Mouse (Mus musculus) heart, adult 2 months (tissue): Measurements from ENCODE around the gene Gm42742. TPM values are rescaled to one million over a fixed set of nuclear protein-coding genes. Genes with fewer than 3 reads are reported as not detected.
A peak's percentile ranks its signal among the peaks of the same experiment; 100 is the strongest.

ENCODE experiments used
- DNase-seq, 2 experiments: peaks; one replicate each; pipeline ENCODE4 v3.0.0; 2021
- H3K27ac ChIP-seq: fragments of 200-600 bp; 2 replicates; pipeline ENCODE4 v1.8.1; 2022
- H3K27me3 ChIP-seq: fragments of 200-500 bp; 2 replicates; pipeline ENCODE4 v1.6.1; 2012; ENCODE audit warnings: mild to moderate bottlenecking, low read length, inconsistent platforms, mixed read lengths; ENCODE audit not compliant: control insufficient read depth, insufficient read depth
- H3K36me3 ChIP-seq: fragments of 200-500 bp; 2 replicates; pipeline ENCODE4 v1.6.1; 2012; ENCODE audit warnings: low read length, inconsistent platforms; ENCODE audit not compliant: control insufficient read depth, insufficient read depth
- H3K4me1 ChIP-seq: fragments of 200-500 bp; 2 replicates; pipeline ENCODE4 v1.6.1; 2011; ENCODE audit warnings: low read length; ENCODE audit not compliant: control insufficient read depth, insufficient read depth
- H3K4me3 ChIP-seq: fragments of 200-600 bp; 2 replicates; pipeline ENCODE4 v1.8.1; 2022
- H3K79me2 ChIP-seq: fragments of 200-500 bp; replicated peaks from 2 replicates; pipeline ENCODE4 v1.6.1; 2012; ENCODE audit warnings: mild to moderate bottlenecking, inconsistent platforms, low read length, moderate library complexity, mixed read lengths; ENCODE audit not compliant: control insufficient read depth, insufficient read depth
- H3K9ac ChIP-seq: fragments of 200-500 bp; 2 replicates; pipeline ENCODE4 v1.6.1; 2012; ENCODE audit warnings: low read depth, mild to moderate bottlenecking, control low read depth, inconsistent platforms, low read length, mixed read lengths
- CTCF ChIP-seq: fragments of 200-600 bp; IDR thresholded peaks from 2 replicates; pipeline ENCODE4 v1.8.1; 2022; ENCODE audit warnings: antibody characterized with exemption, mild to moderate bottlenecking, moderate library complexity
- EP300 ChIP-seq: fragments of 200-500 bp; IDR thresholded peaks from 2 replicates; pipeline ENCODE4 v1.6.1; 2011; ENCODE audit warnings: low read depth, low read length, control low read depth; ENCODE audit not compliant: insufficient read depth
- POLR2A ChIP-seq: fragments of 200-500 bp; IDR thresholded peaks from 2 replicates; pipeline ENCODE4 v1.6.1; 2011; ENCODE audit warnings: mild to moderate bottlenecking, low read depth, low read length, control low read depth; ENCODE audit not compliant: insufficient read depth
- whole genome bisulfite sequencing: fragments of 180-500 bp; shearing (Covaris S2); methylation state at CpG from one replicate; pipeline ENCODE4 v1.1.7; 2018; 5-methylcytosine and 5-hydroxymethylcytosine counted together
- intact Hi-C: fragments of 180-260 bp; cut with DNase I; formaldehyde crosslinking; loops from one replicate; pipeline ENCODE4 v1.15.1; 2025
- polyA plus RNA-seq: library from polyadenylated mRNA; depleted of rRNA; stranded (reverse); fragments of >200 nt; gene quantifications from 2 replicates; pipeline ENCODE4 v1.2.3, GENCODE M21; 2012
- total RNA-seq, 2 experiments: library from RNA; stranded (reverse); gene quantifications; 2 replicates each; pipeline ENCODE4 v1.2.3; 2021

Gene Gm42742
- total and polyA plus RNA-seq, 3 experiments: 15.9 to 25.8 (median 21.7) TPM

DNA sequence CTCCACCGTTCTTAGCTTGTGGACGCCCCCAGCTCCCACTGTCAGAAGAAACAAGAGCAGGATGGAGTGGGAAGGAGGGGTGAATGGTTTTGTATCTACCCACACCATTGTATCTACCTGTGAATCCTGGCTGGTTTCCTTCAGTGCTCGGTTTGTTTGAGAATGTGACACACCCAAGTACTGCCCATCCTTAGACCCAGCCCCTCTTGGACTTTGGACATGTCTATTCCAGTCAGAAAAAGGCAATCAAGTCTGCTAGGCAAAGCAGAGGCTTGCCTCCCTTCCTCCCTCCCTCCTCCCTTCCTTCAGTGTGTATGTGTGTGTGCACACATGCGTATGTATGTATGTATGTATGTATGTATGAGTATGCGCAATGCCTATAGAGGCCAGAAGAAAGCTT is 17.3 kb downstream of the Gm42742 start:
- intact Hi-C loops: no loop called here
- Histone ChIP-seq H3K4me3 (no peak overlapping the region), H3K36me3 (peaks cover 4% of the 10 kb centered on the region; the same call in 1 of the 2 replicates), H3K27me3 (no peaks in the 10 kb centered on the region), H3K79me2 (no peaks in the 10 kb centered on the region), H3K4me1 (peaks cover 8% of the 10 kb centered on the region), H3K9ac (no peak overlapping the region), H3K27ac (no peak overlapping the region)
- TF ChIP-seq CTCF: no peak
- TF ChIP-seq POLR2A: no peak
- TF ChIP-seq EP300: no peak
- no peak for DNase-seq
- 76% methylated on average over 5 of the region's 5 CpGs for WGBS

DNA sequence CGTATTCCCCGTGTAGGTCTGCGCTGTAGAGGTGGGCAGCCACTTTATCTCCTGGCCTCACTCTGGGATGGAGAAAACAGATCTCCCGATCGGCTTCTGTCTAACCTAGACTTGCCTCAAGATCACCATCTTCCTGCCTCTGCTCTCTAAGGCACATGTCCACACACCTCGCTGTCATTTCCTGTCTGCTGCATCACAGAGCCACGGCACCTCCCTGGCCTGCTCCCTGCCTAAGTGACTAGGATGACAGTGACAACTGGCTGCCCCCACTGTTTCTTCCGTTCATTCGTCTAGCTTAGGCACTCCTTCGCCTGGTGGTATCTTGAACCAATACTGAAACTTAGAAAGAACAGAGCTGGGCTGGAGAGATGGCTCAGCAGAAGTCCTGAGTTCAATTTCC is 21.3 kb downstream of the Gm42742 start:
- WGBS: 62% methylated on average over 10 of the region's 10 CpGs
- TF ChIP-seq CTCF: no peak
- TF ChIP-seq EP300: no peak
- no peak for TF ChIP-seq POLR2A
- intact Hi-C loops: no loop called here
- H3K27me3 ChIP-seq: no peaks in the 10 kb centered on the region
- H3K4me1 ChIP-seq: no peaks in the 10 kb centered on the region; the same call in 1 of the 2 replicates
- DNase-seq: no peak
- H3K4me3 ChIP-seq: no peak overlapping the region
- H3K27ac ChIP-seq: no peak overlapping the region
- H3K79me2 ChIP-seq: no peaks in the 10 kb centered on the region
- H3K36me3 ChIP-seq: no peaks in the 10 kb centered on the region
- no peak overlapping the region for H3K9ac ChIP-seq

DNA sequence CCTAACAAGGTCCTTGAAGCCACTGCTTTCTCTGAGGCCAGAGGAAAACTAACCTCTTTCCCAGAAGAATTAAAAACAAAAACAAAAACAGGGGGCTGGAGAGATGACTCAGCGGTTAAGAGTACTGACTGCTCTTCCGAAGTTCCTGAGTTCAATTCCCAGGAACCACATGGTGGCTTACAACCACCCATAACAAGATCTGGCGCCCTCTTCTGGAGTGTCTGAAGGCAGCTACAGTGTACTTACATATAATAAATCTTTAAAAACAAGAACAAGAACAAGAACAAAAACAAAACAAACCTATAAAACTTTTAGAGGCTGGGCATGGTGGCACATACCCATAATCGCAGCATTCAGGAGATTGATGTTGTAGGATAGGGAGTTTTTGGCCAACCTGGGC is 24.4 kb downstream of the Gm42742 start:
- WGBS: 89% methylated on average over 4 of the region's 4 CpGs
- Histone ChIP-seq H3K4me1 (no peaks in the 10 kb centered on the region), H3K4me3 (no peak overlapping the region), H3K36me3 (no peaks in the 10 kb centered on the region), H3K9ac (no peak overlapping the region), H3K27ac (no peak overlapping the region), H3K27me3 (no peaks in the 10 kb centered on the region), H3K79me2 (no peaks in the 10 kb centered on the region)
- TF ChIP-seq CTCF: peak; percentile 54
- TF ChIP-seq POLR2A: no peak
- intact Hi-C loops: no loop called here
- DNase-seq: no peak

DNA sequence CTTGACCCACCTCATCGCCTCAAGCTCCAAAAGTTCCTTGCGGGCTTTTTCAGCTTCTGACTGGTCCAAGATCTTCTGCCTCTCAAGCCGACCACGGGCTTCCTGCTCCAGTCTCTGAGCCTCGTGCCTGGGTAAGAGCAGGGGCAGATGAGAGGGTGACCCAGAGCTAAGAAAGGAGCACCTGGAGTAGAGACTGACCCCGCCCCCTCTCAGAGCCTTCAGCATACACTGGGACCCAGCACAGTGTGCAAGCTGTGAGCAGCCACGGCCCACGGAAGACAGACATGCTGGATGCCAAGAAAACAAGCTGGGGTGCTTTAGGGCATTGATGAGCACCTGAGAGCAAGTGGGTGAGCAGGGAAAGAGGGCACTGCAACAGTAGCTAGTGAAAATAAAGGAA is 32.1 kb downstream of the Gm42742 start:
- no peak for TF ChIP-seq EP300
- no peak for TF ChIP-seq CTCF
- TF ChIP-seq POLR2A: no peak
- Histone ChIP-seq H3K4me3 (no peak overlapping the region), H3K27me3 (no peaks in the 10 kb centered on the region), H3K9ac (no peak overlapping the region), H3K79me2 (no peaks in the 10 kb centered on the region), H3K27ac (no peak overlapping the region), H3K36me3 (no peaks in the 10 kb centered on the region), H3K4me1 (no peaks in the 10 kb centered on the region)
- intact Hi-C loops: no loop called here
- no peak for DNase-seq
- 84% methylated on average over 8 of the region's 8 CpGs for WGBS

DNA sequence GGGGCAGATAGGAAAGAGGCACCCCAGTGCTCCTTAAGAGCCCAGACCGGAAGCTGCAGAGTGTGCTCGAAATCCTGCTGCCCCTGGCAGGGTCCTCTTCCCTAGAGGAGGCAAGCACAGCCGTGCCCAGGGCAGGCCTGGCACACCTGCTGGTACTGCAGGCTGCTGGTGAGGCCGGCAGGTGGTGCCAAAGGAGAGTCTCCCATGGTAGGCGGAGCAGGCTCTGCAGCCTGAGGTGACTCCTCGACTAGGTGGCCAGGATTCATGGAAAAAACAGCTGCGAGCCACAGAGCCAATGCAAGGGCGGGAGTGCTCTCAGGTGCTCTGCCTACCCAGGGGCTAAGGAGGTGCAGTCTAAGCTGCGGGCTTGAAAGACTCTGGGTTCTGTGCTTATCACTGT is 34.6 kb downstream of the Gm42742 start:
- Histone ChIP-seq H3K27ac (no peak overlapping the region), H3K4me1 (no peaks in the 10 kb centered on the region), H3K4me3 (no peak overlapping the region), H3K9ac (no peak overlapping the region), H3K27me3 (no peaks in the 10 kb centered on the region), H3K79me2 (no peaks in the 10 kb centered on the region), H3K36me3 (no peaks in the 10 kb centered on the region)
- 0 out of 2 replicates have a peak, but pooled peaks have one; percentile 6 for TF ChIP-seq EP300
- TF ChIP-seq POLR2A: no peak
- peak; percentile 73 for TF ChIP-seq CTCF
- DNase-seq: peak; percentile 45 to 48
- 45% methylated on average over 9 of the region's 9 CpGs for WGBS
- intact Hi-C loops: loop anchor here (2.0 kb wide), 1 partner anchor 118 kb away; no protein-coding TSS in a partner anchor

DNA sequence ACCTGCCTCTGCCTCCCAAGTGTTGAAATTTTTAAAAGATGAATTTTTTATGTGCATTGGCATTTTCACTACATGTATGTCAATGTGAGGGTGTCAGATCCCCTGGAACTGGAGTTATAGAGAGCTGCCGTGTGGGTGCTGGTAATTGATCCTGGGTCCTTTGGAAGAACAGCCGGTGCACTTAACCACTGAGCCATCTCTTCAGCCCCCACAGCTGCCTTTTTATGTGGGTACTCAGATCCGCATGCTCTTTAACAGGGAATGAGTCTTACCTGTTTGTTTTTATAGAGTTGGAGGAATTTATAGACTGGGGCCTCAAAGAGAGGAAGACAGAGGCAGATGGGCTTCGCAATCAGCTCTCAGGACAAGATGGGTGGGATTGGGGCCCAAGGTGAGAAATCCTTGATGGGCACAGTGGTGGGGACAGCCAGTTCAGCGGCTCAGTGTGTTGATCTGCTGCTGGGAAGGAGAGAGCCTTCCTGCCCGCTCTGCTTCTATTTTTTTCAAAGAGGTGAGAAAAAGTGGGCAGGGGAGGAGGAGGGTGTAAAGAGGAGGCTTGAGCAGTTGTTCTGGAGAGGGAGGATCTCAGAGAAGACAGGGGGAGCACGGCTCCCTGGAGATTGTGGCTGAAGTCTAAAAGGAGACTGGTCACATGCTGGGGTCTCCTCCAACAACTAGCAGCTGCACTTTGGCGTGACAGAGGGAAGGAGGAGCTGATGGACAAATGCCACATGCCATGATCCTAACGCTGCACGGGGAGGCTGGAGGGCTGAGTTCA is 36.0 kb downstream of the Gm42742 start:
- no peaks in the 10 kb centered on the region for H3K27me3 ChIP-seq
- H3K9ac ChIP-seq: no peak overlapping the region
- intact Hi-C loops: no loop called here
- no peak for TF ChIP-seq EP300
- TF ChIP-seq CTCF: no peak
- TF ChIP-seq POLR2A: no peak
- H3K79me2 ChIP-seq: no peaks in the 10 kb centered on the region
- no peaks in the 10 kb centered on the region for H3K4me1 ChIP-seq
- DNase-seq: no peak
- no peaks in the 10 kb centered on the region for H3K36me3 ChIP-seq
- WGBS: 59% methylated on average over 10 of the region's 10 CpGs
- no peak overlapping the region for H3K4me3 ChIP-seq
- H3K27ac ChIP-seq: no peak overlapping the region
